Mouse (Mus musculus) embryo, embryonic 11.5 days (tissue): Measurements from ENCODE around the gene Nes.
A peak's percentile ranks its signal among the peaks of the same experiment; 100 is the strongest.

Experiments used
- DNase-seq: peaks from one replicate; pipeline ENCODE4 v3.0.0-alpha.2; 2012; ENCODE audit warnings: low read depth, low spot score

Nes gene

GRCm38 (mm10) chr3:87982836-87983601 is 12.1 kb downstream of the Nes start:
- DNase-seq, result no peak

DNA sequence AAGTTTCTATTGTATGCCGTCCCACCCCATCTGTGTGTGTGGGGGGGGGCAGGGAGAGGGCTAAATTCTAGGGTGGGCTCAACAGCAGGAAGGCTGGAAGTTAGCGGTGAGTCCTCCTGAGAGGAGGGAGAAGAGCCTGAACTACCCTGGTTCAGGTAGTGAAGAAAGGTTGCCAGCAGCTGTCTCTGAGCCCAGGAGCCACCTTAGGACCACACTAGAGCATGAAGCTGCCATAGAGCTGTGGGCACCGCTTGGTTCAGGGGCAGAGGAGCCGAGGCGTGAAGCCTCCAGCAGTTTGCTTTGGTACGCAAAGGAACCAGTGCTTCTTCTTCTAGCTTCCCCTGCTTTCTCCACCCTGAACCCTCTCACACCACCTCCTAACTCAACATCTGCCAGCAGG is 12.7 kb downstream of the Nes start:
- no peak for DNase-seq

DNA sequence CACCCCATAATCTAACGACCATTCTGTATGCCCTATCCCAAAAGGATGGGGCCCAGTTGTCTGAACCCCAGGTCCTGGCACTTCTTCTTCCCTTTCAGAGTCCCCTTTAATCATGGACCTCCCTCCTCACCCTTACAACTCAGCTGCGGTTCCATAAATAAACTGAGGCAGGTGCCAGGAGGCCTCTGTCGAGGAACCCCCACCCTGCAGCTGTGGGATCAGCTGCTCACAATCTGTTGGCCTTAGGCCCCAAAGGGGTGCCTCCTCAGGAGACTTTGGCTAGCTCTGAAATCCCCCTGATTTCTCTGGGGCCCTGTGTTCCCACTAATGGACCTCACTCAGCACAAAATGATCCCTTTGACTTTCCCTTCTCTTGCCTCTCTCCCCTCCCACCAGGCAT is 13.2 kb downstream of the Nes start:
- DNase-seq, result no peak

- DNase-seq, result no peak
Measured at GRCm38 (mm10) chr3:87985505-87986320, 14.8 kb downstream of the Nes start.

- DNase-seq, result peak; percentile 96
Measured at GRCm38 (mm10) chr3:87986868-87987267, 16.0 kb downstream of the Nes start.

DNA sequence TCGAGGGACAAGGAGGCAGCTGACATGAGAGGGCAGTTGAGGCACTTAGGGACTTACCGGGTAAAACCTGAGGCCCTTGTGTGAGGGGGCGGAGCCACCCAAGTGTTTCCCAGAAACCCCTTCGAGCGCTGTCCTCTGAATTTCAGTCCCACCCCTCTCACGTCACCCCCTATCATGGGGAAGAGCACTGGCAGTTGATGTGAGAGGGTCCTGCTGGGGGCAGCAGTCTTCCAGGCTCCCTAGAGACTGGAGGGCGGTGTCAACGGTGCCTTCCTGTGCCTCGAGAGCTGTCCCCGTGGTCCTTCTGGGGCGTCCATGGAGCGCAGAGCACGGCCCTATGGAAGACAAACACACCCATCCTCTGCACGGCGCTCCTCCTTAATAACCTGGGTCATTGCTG is 16.8 kb downstream of the Nes start:
- peak; percentile 69 for DNase-seq

DNA sequence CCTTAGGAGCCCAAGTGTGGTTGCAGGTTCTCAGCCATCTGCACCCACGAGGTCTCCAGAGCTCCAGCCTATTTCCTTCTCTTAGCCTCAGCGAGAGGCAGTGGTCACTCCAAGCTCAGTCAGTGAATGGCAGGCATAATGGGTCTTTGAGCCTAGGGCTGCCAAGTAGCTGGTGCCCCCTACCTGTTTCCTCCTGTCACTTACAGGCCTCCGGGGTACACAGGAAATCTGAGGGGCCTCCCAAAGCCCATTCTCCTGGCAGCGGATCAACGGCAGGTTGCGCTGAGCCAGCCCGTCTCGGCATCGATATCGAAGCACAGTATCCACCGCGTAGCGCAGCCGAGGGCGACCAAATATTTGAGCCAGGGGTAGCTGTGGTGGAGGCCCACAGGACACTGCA is 17.2 kb downstream of the Nes start:
- DNase-seq, result no peak

- no peak for DNase-seq
Measured at GRCm38 (mm10) chr3:87989935-87990334, 19.1 kb downstream of the Nes start.

DNA sequence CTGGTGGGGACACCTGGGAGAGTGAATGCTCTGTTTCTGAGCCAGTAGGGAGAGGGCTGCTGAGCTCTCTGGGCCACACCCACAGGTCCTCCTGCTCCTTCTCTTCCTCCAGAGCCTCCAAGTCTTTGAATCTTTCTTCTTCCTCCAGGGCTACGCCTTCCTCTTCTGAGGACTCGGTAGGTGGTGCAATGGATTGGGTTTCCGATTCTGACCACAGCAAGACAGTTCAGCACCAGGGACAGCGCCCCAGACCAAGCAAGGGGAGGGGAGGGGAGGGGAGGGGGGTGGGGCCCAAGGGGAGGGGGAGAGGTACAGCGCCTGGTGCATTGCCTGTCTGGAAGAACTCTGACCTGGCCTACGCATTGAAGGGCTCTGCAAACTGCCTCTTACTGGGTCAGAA is 22.6 kb downstream of the Nes start:
- no peak for DNase-seq

DNA sequence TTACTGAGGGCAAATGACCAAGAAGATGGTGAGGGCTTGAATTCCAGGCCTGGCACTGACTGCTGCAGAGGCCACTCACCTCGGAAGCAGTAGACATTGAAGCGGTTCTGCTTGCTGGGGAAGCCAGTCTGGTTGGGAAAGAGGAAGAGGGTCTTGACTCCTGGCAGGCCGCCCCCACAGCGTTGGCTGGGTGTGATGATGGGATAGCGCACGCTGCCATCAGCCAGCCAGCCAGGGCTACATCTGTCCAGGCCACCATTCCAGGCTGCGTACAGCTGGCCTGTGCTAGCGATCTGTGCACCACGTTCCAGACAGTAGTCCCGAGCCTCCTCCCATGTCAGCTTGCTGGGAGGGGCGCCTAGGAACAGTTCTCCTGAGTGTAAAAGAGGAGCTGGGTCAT is 24.5 kb downstream of the Nes start:
- no peak for DNase-seq

GRCm38 (mm10) chr3:87996401-87996800 is 25.5 kb downstream of the Nes start:
- DNase-seq, result no peak

DNA sequence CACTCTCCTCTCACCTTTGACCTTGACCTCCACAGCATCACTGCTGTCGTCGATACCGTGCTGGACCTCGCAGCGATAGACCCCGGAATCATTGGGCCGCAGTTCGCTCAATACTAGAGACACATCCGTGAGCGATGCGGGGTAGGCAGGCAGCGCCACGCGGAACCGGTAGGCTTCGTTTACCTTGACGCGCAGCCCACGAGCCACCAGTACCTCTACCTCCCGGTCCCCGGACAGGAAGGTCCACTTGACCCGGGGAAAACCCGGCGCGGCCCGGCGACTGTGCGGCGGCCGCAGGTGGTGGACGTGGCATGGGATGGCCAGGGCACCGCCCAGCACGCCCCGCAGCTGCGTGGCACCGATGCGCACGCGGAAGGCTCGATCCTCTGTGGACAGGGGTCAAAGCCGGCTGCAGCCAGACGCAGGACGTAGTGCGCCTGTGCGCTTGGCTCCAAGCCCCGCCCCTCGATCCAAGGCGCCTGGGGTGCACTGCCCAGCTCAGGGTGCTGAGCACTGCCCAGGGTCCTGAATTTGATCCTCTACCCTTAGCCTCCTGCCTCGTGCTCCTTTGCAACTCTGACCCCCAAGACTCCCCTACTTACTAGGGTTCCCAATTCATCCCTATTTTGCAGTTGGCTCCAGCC is 26.2 kb downstream of the Nes start:
- DNase-seq, result no peak

- DNase-seq, result no peak
Measured at GRCm38 (mm10) chr3:87998747-87999146, 27.9 kb downstream of the Nes start.

GRCm38 (mm10) chr3:87999243-87999895 is 28.5 kb downstream of the Nes start:
- DNase-seq, result no peak

DNA sequence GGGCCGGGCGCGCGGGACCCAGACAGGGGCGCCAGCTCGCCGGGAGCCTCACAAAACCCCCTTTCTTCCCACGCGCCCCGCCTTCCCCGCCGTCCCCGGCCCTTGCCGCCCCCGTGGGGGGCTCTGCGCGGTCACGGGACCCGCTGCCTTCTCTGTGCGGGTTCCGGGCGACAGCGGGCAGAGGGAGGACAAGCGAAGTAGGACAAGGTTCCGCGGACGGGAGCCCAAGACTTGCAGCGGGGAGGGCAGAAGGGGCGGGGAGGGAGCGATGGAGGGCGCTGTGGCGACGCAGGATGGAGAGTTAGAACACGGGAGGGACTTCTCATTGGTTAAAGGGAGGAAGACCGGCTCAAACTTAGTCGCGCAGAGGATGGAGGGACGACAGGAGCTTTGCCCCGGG is 29.3 kb downstream of the Nes start, which contains the start of gene Bcan:
TSS of gene Bcan (minus strand) at position 50 of the 400 bp plus-strand sequence.
- no peak for DNase-seq

DNA sequence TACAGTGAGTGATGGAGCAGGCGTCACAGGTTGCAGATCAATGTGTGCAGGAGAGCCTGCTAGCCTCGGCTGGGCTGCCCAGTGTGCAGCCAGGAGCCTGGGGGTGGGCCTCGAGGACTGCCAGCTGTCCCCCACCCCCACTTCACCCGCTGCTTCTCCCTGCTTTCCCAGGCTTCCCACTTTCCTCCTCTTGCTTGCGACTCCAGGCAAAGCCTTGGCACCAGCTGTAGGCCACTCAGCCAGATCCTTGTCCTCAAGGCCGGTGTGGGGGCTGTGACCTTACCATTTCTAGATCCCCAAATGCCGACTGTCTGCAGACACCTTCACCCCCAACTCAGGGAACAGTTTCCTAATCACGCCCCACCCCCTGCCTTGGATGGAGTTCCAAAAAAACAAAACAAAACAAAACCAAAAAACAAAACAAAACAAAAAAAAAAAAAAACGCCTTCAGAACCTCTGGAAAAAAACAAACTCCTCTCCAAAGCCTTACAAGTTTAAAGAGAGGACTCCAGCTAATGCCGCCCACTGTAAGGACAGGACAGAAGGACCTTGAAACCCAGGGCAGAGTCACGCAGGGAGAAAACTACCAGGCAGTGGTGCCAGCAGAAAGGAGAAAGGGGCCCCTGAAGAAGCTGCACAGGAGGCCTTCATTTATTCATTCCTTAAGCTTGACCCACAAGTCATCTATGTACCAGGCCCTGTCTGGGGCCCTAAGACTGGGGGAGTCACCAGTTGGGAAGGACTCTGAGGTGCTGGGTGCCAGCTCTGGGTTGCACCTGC is 30.1 kb downstream of the Nes start:
- no peak for DNase-seq

DNA sequence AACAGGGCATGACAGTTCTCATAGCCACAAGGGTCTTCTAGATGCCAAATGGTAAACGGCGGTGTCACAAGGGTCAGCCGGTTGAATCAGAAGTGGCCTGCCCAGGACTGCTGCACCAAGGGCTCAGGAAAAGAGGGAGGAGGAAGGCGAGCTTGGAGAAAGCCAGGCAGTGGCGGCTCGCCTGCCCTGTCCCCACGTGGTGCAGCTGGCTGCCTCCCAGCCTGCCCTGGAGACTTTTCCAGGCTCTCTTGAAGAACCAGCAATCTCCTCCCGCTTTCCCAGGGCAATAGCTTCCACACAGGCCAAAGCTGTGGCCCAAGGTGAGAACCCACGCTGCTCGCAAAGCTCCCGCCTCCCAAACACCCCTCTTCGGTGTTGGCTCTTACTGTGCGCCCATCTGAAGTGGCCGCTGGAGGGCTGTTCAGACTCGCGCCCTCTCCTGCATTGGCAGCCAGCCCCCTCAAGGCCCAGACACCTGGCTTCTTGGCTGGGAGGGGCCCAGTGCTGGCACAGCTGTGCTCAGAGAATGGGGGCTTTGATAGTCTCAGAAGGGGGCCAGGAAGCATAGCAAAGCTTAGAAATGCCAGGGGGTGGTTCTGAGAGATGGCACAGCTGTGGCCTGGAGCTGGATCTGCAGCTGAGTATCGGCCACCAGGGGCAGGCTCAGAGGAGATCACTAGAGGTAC is 31.6 kb downstream of the Nes start:
- no peak for DNase-seq

DNA sequence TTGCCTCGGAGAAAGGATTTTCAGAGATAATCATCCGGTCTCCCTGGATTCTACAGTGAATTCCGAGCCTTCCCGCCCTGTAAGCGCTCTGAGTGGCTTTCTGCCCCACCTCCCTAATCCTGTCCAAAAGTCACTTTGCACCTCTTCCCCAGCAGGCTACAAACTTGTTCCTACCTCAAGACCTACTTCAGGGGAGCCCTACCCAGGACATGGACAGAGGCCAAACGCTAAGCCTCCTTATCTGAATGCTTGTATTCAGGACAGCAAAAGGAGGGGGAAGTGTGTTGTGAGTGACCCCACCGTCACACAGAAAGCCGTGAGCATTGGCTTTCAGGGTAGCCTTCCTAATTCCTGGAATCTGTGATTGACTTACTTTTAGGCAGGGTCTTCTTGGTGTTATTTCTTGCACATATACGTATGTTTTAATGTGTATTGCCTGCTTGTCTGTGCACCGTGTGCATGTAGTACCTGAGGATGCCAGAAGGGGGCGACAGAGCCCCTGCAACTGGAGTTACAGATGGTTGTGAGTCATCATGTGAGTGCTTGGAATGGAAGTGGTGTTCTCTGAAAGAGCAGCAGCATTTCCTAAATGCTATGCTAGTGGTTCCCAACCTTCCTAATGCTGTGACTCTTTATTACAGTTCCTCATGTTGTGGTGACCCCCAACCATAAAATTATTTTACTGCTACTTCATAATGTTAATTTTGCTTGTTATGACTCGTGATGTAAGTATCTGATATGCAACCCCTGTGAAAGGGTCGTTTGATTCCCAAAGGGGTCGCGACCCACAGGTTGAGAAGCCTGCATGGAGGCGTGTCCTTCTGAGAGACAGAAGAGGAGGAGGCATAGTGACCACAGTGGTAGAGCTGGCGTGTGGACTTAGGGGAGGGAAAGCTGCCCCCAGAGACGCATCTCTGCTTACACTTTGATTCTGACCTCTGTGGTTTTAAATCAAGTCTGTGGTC is 35.2 kb downstream of the Nes start:
- DNase-seq, result no peak

- DNase-seq, result no peak
Measured at GRCm38 (mm10) chr3:88010634-88011265, 39.9 kb downstream of the Nes start.
